Mouse (Mus musculus): ENCODE data around the gene Lgals7. TPM values are rescaled to one million over a fixed set of nuclear protein-coding genes. Genes with fewer than 3 reads are reported as not detected.
"Not testable (repeated sequence)": the region's sequence is repeated elsewhere in the genome, so short reads cannot be mapped to it uniquely, and the experiment has no call there.

The Lgals7 gene
- total and polyA plus RNA-seq, 3 experiments: 0.61 to 4.0 TPM; not detected in 1

- 38% methylated on average over 33 of the region's 33 CpGs for WGBS
- Histone ChIP-seq H3K9ac (ENCODE audit: low read depth, low read length) (peak overlapping the region; percentile 20; the same call in 1 of the 2 replicates), H3K79me2 (replicated peaks; ENCODE audit: control insufficient read depth, insufficient read depth, low read length) (no peaks in the 10 kb centered on the region), H3K4me3 (peak overlapping the region; percentile 24; the same call in 1 of the 2 replicates), H3K36me3 (ENCODE audit: control insufficient read depth, insufficient read depth, low read length) (no peaks in the 10 kb centered on the region), H3K4me1 (ENCODE audit: control insufficient read depth, insufficient read depth, low read length) (peaks cover 4% of the 10 kb centered on the region), H3K27ac (peak overlapping the region; percentile 55), H3K27me3 (ENCODE audit: control insufficient read depth, insufficient read depth, low read length) (no peaks in the 10 kb centered on the region)
- intact Hi-C loops (cut with DNase I): loop anchor here (5.0 kb wide), 1 partner anchor 38 kb away; the partner anchor contains the start of gene Ech1
- TF ChIP-seq POLR2A (IDR thresholded peaks at IDR 0.05; ENCODE audit: insufficient read depth, low read depth, low read length): peak; percentile 70
- peak; percentile 30 for TF ChIP-seq CTCF (IDR thresholded peaks at IDR 0.05)
- TF ChIP-seq EP300 (IDR thresholded peaks at IDR 0.05; ENCODE audit: insufficient read depth, low read depth, low read length): no peak
- DNase-seq: peak; percentile 86 to 90
Measured at GRCm38 (mm10) chr7:28865481-28866300, 2.0 kb downstream of the Lgals7 start.

- WGBS: 79% methylated on average over 28 of the region's 28 CpGs
- no peaks in the 10 kb centered on the region for H3K79me2 ChIP-seq (replicated peaks; ENCODE audit: control insufficient read depth, insufficient read depth, low read length)
- peak overlapping the region; percentile 13; the same call in 1 of the 2 replicates for H3K9ac ChIP-seq (ENCODE audit: low read depth, low read length)
- no peak overlapping the region for H3K4me3 ChIP-seq
- TF ChIP-seq POLR2A (IDR thresholded peaks at IDR 0.05; ENCODE audit: insufficient read depth, low read depth, low read length): no peak
- TF ChIP-seq CTCF (IDR thresholded peaks at IDR 0.05): no peak
- no peak for TF ChIP-seq EP300 (IDR thresholded peaks at IDR 0.05; ENCODE audit: insufficient read depth, low read depth, low read length)
- intact Hi-C loops (cut with DNase I): loop anchor here (1.0 to 5.0 kb wide), 3 partner anchors 40 to 87 kb away; partner anchors contain the start of gene Ech1
- H3K36me3 ChIP-seq (ENCODE audit: control insufficient read depth, insufficient read depth, low read length): no peaks in the 10 kb centered on the region
- no peaks in the 10 kb centered on the region for H3K27me3 ChIP-seq (ENCODE audit: control insufficient read depth, insufficient read depth, low read length)
- H3K4me1 ChIP-seq (ENCODE audit: control insufficient read depth, insufficient read depth, low read length): peaks cover 4% of the 10 kb centered on the region
- DNase-seq: no peak
- peak overlapping the region; percentile 75 for H3K27ac ChIP-seq
Measured at GRCm38 (mm10) chr7:28866769-28867507, 3.3 kb downstream of the Lgals7 start.

GRCm38 (mm10) chr7:28867508-28868340, 4.1 kb downstream of the Lgals7 start:
- Histone ChIP-seq H3K4me3 (peak overlapping the region; percentile 28; the same call in 1 of the 2 replicates), H3K27ac (peak overlapping the region; percentile 75), H3K9ac (ENCODE audit: low read depth, low read length) (peak overlapping the region; percentile 67; the same call in 1 of the 2 replicates)
- peak; percentile 74; the same call in 1 of the 2 replicates for TF ChIP-seq EP300 (IDR thresholded peaks at IDR 0.05; ENCODE audit: insufficient read depth, low read depth, low read length)
- TF ChIP-seq CTCF (IDR thresholded peaks at IDR 0.05): peak; percentile 82
- H3K79me2 ChIP-seq (replicated peaks; ENCODE audit: control insufficient read depth, insufficient read depth, low read length); H3K27me3 ChIP-seq (ENCODE audit: control insufficient read depth, insufficient read depth, low read length); H3K4me1 ChIP-seq (ENCODE audit: control insufficient read depth, insufficient read depth, low read length); H3K36me3 ChIP-seq (ENCODE audit: control insufficient read depth, insufficient read depth, low read length): not testable (repeated sequence)
- intact Hi-C loops (cut with DNase I): loop anchor here (1.0 to 5.0 kb wide), 3 partner anchors 40 to 87 kb away; partner anchors contain the start of gene Ech1
- peak; percentile 78 to 84 for DNase-seq
- 13% methylated on average over 23 of the region's 23 CpGs for WGBS

GRCm38 (mm10) chr7:28870901-28871664, 7.4 kb downstream of the Lgals7 start:
- WGBS: 77% methylated on average over 24 of the region's 24 CpGs
- Histone ChIP-seq H3K27me3 (ENCODE audit: control insufficient read depth, insufficient read depth, low read length) (no peaks in the 10 kb centered on the region), H3K9ac (ENCODE audit: low read depth, low read length) (no peak overlapping the region), H3K4me1 (ENCODE audit: control insufficient read depth, insufficient read depth, low read length) (peaks cover 4% of the 10 kb centered on the region), H3K27ac (no peak overlapping the region), H3K4me3 (no peak overlapping the region), H3K36me3 (ENCODE audit: control insufficient read depth, insufficient read depth, low read length) (no peaks in the 10 kb centered on the region), H3K79me2 (replicated peaks; ENCODE audit: control insufficient read depth, insufficient read depth, low read length) (no peaks in the 10 kb centered on the region)
- intact Hi-C loops (cut with DNase I): no loop called here
- DNase-seq: no peak
- TF ChIP-seq EP300 (IDR thresholded peaks at IDR 0.05; ENCODE audit: insufficient read depth, low read depth, low read length) (no peak), POLR2A (IDR thresholded peaks at IDR 0.05; ENCODE audit: insufficient read depth, low read depth, low read length) (no peak), CTCF (IDR thresholded peaks at IDR 0.05) (no peak)

GRCm38 (mm10) chr7:28874565-28874964, 10.9 kb downstream of the Lgals7 start:
- Histone ChIP-seq H3K4me3 (no peak overlapping the region), H3K27me3 (ENCODE audit: control insufficient read depth, insufficient read depth, low read length) (no peaks in the 10 kb centered on the region), H3K36me3 (ENCODE audit: control insufficient read depth, insufficient read depth, low read length) (no peaks in the 10 kb centered on the region), H3K79me2 (replicated peaks; ENCODE audit: control insufficient read depth, insufficient read depth, low read length) (no peaks in the 10 kb centered on the region), H3K27ac (no peak overlapping the region), H3K9ac (ENCODE audit: low read depth, low read length) (no peak overlapping the region), H3K4me1 (ENCODE audit: control insufficient read depth, insufficient read depth, low read length) (no peaks in the 10 kb centered on the region)
- no peak for TF ChIP-seq EP300 (IDR thresholded peaks at IDR 0.05; ENCODE audit: insufficient read depth, low read depth, low read length)
- TF ChIP-seq CTCF (IDR thresholded peaks at IDR 0.05): no peak
- TF ChIP-seq POLR2A (IDR thresholded peaks at IDR 0.05; ENCODE audit: insufficient read depth, low read depth, low read length): no peak
- no peak for DNase-seq
- intact Hi-C loops (cut with DNase I): no loop called here
- 61% methylated on average over 2 of the region's 2 CpGs for WGBS
